Mouse (Mus musculus) liver, adult 2 months (tissue): ENCODE measurements around the gene Slc1a3. TPM values are rescaled to one million over a fixed set of nuclear protein-coding genes. Genes with fewer than 3 reads are reported as not detected.

Experiments
- DNase-seq: peaks from one replicate; pipeline ENCODE4 v3.0.0-alpha.2; 2011; ENCODE audit warnings: low read depth, low spot score; ENCODE audit errors: extremely low read depth
- H3K27ac ChIP-seq: fragments of 200-500 bp; replicated peaks from 2 replicates; pipeline ENCODE4 v1.5.1; 2012; ENCODE audit warnings: low read depth, mild to moderate bottlenecking, control low read depth, inconsistent platforms, low read length; ENCODE audit not compliant: insufficient read depth
- H3K27me3 ChIP-seq: fragments of 200-500 bp; 2 replicates; pipeline ENCODE4 v1.6.1; 2012; ENCODE audit warnings: mild to moderate bottlenecking, moderate library complexity, low read length, inconsistent platforms; ENCODE audit not compliant: control insufficient read depth, insufficient read depth
- H3K36me3 ChIP-seq: fragments of 200-500 bp; 2 replicates; pipeline ENCODE4 v1.6.1; 2012; ENCODE audit warnings: low read length, inconsistent platforms; ENCODE audit not compliant: control insufficient read depth, insufficient read depth
- H3K4me1 ChIP-seq: fragments of 200-500 bp; 2 replicates; pipeline ENCODE4 v1.6.1; 2011; ENCODE audit warnings: low read length; ENCODE audit not compliant: control insufficient read depth, insufficient read depth
- H3K4me3 ChIP-seq: fragments of 200-500 bp; 2 replicates; pipeline ENCODE4 v1.5.1; 2011; ENCODE audit warnings: low read depth, mild to moderate bottlenecking, control low read depth, low read length, moderate library complexity; ENCODE audit not compliant: insufficient read depth
- H3K79me2 ChIP-seq: fragments of 200-500 bp; 2 replicates; pipeline ENCODE4 v1.6.1; 2012; ENCODE audit warnings: inconsistent platforms, mild to moderate bottlenecking, low read length, moderate library complexity; ENCODE audit not compliant: control insufficient read depth, insufficient read depth
- H3K9ac ChIP-seq: fragments of 200-500 bp; 2 replicates; pipeline ENCODE4 v1.6.1; 2012; ENCODE audit warnings: low read depth, mild to moderate bottlenecking, control low read depth, inconsistent platforms, low read length
- CTCF ChIP-seq: fragments of 200-500 bp; IDR thresholded peaks from 2 replicates; pipeline ENCODE4 v1.5.1; 2011; ENCODE audit warnings: low read depth, low read length, control low read depth
- POLR2A ChIP-seq: fragments of 200-500 bp; IDR thresholded peaks from 2 replicates; pipeline ENCODE4 v1.6.1; 2011; ENCODE audit warnings: low read length, control low read depth; ENCODE audit not compliant: insufficient read depth; ENCODE audit errors: extremely low read depth
- WGBS: fragments of 180-500 bp; shearing (Covaris S2); methylation state at CpG from one replicate; pipeline ENCODE4 v1.1.7; 2018; 5-methylcytosine and 5-hydroxymethylcytosine counted together
- polyA plus RNA-seq: library from polyadenylated mRNA; depleted of rRNA; stranded (reverse); fragments of >200 nt; gene quantifications from 2 replicates; pipeline ENCODE4 v1.2.3, GENCODE M21; 2012
- total RNA-seq: library from RNA; depleted of rRNA; stranded (reverse); fragments of >200 nt; gene quantifications from 2 replicates; pipeline ENCODE4 v1.2.3, GENCODE M21; 2014

Gene Slc1a3
- total and polyA plus RNA-seq, 2 experiments, result 0.12 to 0.46 TPM

DNA sequence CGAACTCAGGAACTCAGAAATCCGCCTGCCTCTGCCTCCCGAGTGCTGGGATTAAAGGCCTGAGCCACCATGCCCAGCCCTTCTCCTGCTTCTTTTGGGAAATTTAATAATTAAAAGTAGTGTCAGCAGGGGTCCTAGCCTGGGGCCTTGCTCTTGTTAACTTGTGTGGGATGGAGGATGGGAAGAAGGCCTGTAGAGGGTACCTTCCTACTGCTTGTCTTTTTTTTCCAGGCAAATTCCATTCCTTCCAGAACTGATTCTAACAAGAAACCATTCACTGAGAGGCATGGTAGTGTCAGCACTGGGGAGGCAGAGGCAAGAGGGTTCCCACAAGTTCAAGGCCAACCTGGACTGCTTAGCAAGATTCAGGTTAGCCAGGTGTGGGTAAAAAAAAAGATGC, 11.2 kb upstream of the Slc1a3 start:
- no peaks in the 10 kb centered on the region for H3K36me3 ChIP-seq
- 95% methylated on average over 3 of the region's 3 CpGs for WGBS
- no peak overlapping the region for H3K27ac ChIP-seq
- DNase-seq, result no peak
- H3K9ac ChIP-seq, result no peak overlapping the region
- H3K27me3 ChIP-seq, result no peaks in the 10 kb centered on the region
- no peak overlapping the region for H3K4me3 ChIP-seq
- no peaks in the 10 kb centered on the region for H3K79me2 ChIP-seq
- H3K4me1 ChIP-seq, result no peaks in the 10 kb centered on the region
- TF ChIP-seq CTCF (no peak), POLR2A (no peak)

DNA sequence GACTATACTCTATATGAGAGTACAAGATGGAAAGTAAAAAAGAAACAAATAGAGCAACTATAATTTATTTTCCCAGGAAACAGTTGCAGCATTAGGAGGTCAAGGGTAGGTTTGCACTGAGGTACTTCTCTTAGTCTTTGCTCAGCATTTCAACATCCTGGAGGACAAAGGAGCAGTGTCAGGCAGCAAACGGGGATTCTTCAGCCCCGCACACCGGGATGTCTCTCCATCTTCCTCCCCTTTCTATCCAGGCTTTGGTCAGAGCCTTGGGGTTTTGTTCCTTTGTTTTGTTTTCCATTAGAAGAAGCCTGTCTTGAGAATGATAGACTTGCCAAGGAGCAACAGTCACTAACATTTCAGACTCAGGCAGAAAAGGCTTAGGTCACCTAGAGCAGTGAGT, 10.4 kb upstream of the Slc1a3 start:
- Histone ChIP-seq H3K79me2 (no peaks in the 10 kb centered on the region), H3K36me3 (no peaks in the 10 kb centered on the region), H3K4me1 (no peaks in the 10 kb centered on the region), H3K9ac (no peak overlapping the region), H3K4me3 (no peak overlapping the region), H3K27me3 (no peaks in the 10 kb centered on the region), H3K27ac (no peak overlapping the region)
- TF ChIP-seq POLR2A, result no peak
- no peak for TF ChIP-seq CTCF
- DNase-seq, result no peak
- WGBS, result 72% methylated on average over 3 of the region's 3 CpGs

DNA sequence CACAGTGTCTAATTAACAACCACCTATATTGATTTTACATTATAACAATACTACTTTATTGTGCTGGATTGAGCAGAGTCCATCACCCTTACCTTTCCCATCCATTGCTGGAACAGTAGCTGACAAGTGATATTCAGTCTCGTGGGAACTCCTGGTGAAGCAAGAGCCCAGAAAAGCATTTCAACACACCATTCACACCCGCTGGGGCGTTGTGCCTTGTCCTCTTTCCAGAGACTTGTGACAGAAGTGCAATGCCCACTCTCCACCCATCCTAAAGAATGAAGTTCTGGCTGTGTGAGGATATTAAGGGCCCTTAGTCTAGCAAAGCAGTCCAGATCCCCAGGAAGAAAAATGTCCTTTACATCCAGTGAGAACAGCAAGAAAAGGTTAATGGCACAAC, 7.9 kb upstream of the Slc1a3 start:
- Histone ChIP-seq H3K4me3 (no peak overlapping the region), H3K27me3 (no peaks in the 10 kb centered on the region), H3K4me1 (no peaks in the 10 kb centered on the region), H3K9ac (no peak overlapping the region), H3K27ac (no peak overlapping the region), H3K79me2 (no peaks in the 10 kb centered on the region), H3K36me3 (no peaks in the 10 kb centered on the region)
- TF ChIP-seq CTCF (no peak), POLR2A (no peak)
- 79% methylated on average over 3 of the region's 3 CpGs for WGBS
- no peak for DNase-seq

DNA sequence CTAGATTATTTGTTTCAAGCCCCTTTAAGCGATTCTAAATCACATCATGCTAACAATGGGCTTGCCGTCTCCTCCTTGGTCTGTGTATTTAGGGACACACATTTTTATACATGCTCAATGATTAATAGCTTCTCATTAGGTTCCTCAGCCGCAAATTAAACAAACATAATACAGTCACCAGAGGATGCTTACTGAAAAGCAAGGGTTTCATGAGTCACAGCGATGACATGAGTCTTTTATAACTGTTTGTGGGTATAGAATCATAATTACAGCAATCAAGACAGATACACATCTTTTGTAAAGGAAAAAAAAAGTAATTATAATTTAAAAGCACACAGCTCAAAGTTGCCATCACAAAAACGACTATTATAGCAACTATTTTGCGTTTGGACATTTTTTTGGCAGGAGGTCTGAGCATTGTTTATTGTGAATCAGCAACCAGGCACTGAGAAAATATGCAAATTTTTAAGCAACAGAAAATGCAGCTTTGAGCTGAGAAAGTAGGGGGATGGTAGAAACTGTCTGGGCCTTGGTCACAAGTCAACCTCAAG, 6.5 kb upstream of the Slc1a3 start:
- Histone ChIP-seq H3K27ac (no peak overlapping the region), H3K79me2 (no peaks in the 10 kb centered on the region), H3K4me3 (no peak overlapping the region), H3K4me1 (no peaks in the 10 kb centered on the region), H3K9ac (no peak overlapping the region), H3K27me3 (no peaks in the 10 kb centered on the region), H3K36me3 (no peaks in the 10 kb centered on the region)
- 61% methylated on average over 6 of the region's 6 CpGs for WGBS
- DNase-seq, result no peak
- no peak for TF ChIP-seq POLR2A
- TF ChIP-seq CTCF, result no peak

DNA sequence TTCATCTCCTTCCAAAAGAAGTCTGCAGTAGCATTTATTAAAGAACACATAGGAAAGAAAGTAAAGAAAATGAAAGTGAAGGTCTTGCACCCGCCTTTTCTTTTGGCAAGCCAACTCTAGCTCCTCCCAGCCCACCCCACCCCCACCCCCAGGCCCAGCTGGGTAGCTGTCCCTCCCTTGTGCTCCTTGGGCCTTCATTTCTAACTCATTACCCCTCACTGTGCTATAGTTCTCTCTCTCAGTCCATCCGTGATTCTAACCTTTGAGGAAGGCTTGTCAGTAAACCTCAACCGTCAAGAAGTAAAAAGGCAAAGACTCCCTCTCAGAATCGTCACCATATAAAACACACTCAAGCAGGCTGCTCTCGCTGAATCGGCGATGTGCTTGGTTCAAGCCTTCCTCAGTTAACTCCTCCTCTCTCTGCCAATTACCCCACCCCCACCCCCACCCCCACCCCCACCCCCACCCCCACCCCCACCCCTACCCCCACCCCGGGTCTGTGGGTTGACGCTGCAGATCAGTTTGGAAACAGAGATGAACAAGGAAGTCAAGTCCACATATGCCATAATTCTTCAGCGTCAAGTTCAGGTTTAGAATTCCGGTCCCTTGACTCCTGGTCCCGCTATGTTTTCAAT, 5.9 kb upstream of the Slc1a3 start:
- TF ChIP-seq POLR2A (no peak), CTCF (no peak)
- Histone ChIP-seq H3K4me1 (no peaks in the 10 kb centered on the region), H3K79me2 (no peaks in the 10 kb centered on the region), H3K27me3 (0 out of 2 replicates have a peak, but pooled peaks cover 2% of the 10 kb centered on the region), H3K27ac (no peak overlapping the region), H3K9ac (no peak overlapping the region), H3K4me3 (no peak overlapping the region), H3K36me3 (no peaks in the 10 kb centered on the region)
- DNase-seq, result no peak
- 43% methylated on average over 12 of the region's 12 CpGs for WGBS

DNA sequence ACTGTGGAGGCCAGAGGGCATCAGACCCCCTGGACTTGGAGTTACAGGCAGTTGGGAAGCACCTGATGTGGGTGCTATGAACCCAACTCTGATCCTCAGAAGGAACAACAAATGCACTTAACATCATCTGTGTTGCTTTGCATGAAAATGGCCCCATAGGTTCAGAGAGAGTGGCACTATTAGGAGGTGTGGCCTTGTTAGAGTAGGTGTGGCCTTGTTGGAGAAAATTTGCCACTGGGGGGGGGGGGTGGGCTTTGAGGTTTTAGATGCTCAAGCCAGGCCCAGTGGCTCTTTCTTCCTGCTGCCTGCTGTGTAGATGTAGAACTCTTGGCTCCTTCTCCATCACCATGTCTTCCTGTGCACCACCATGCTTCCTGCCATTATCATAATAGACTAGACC, 5.1 kb upstream of the Slc1a3 start:
- Histone ChIP-seq H3K4me3 (no peak overlapping the region), H3K36me3 (no peaks in the 10 kb centered on the region), H3K9ac (no peak overlapping the region), H3K4me1 (peaks cover under 1% of the 10 kb centered on the region), H3K27me3 (peaks cover 3% of the 10 kb centered on the region; the same call in 1 of the 2 replicates), H3K79me2 (no peaks in the 10 kb centered on the region), H3K27ac (no peak overlapping the region)
- TF ChIP-seq POLR2A (no peak), CTCF (no peak)
- DNase-seq, result no peak
